Mouse (Mus musculus) brain, embryonic 14.5 days (tissue): ENCODE results near the gene Tsacc.

Source experiments
- CTCF ChIP-seq: fragments of 200-500 bp; IDR thresholded peaks from 2 replicates; pipeline ENCODE4 v1.5.1; 2012; ENCODE audit warnings: inconsistent platforms, mild to moderate bottlenecking, moderate library complexity, borderline replicate concordance; ENCODE audit not compliant: insufficient read depth, insufficient read length; ENCODE audit errors: extremely low read depth
- POLR2A ChIP-seq: fragments of 200-500 bp; IDR thresholded peaks from 2 replicates; pipeline ENCODE4 v1.6.1; 2012; ENCODE audit warnings: mild to moderate bottlenecking, inconsistent platforms, borderline replicate concordance; ENCODE audit not compliant: poor library complexity, insufficient read depth, insufficient read length, severe bottlenecking; ENCODE audit errors: extremely low read depth

- peak; percentile 58; the same call in 1 of the 2 replicates for TF ChIP-seq CTCF
- no peak for TF ChIP-seq POLR2A
Measured at GRCm38 (mm10) chr3:88276529-88277143, 20.2 kb downstream of the Tsacc start.
